Mouse (Mus musculus): Measurements from ENCODE around the gene Coro2a.

DNA sequence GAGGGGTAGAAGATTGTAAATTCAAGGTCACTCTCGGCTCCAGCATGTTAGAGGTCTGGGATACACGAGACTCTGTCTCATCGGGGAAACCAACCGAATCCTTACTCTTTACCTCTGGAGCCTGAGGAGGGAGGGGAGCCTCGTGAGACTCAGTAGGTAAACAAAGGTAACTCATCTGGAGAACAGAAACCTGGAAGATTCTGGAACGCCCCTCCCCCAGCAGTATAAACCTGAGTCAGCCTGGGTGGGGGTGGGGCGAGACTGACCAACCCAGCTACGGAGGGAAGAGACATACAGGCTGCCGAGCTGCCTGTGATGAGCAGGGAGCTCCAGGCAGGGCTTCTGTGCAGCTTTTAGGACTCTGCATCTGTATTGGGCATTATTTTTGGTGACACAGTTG lies 26.9 kb upstream of the Coro2a start:
- TF ChIP-seq CTCF (IDR thresholded peaks at IDR 0.05; ENCODE audit: borderline replicate concordance, control insufficient read depth, extremely low read depth, insufficient read depth, low read length, poor library complexity) (no peak), POLR2A (IDR thresholded peaks at IDR 0.05; ENCODE audit: control insufficient read depth, extremely low read depth, insufficient read depth, low read length, poor library complexity) (no peak)
